Mouse (Mus musculus) E14TG2a.4 (cell line): ENCODE measurements at regions not wholly inside any gene's neighbourhood (a gene's known extent, or its start where the extent isn't known, plus 50 kb on each side); places are given as distances from the start of the nearest gene placed in this dataset.

Experiments
- H3K27me3 ChIP-seq: 2 replicates; pipeline ENCODE4 v1.6.1; 2014; ENCODE audit warnings: low read length, control low read depth; ENCODE audit not compliant: insufficient read depth
- H3K36me3 ChIP-seq: 2 replicates; pipeline ENCODE4 v1.6.1; 2014; ENCODE audit warnings: low read length, control low read depth; ENCODE audit not compliant: insufficient read depth
- H3K4me1 ChIP-seq: replicated peaks from 2 replicates; pipeline ENCODE4 v1.6.1; 2014; ENCODE audit warnings: low read depth, low read length, control low read depth
- H3K4me3 ChIP-seq: replicated peaks from 2 replicates; pipeline ENCODE4 v1.5.1; 2014; ENCODE audit warnings: mild to moderate bottlenecking, low read length
- H3K9me3 ChIP-seq: 2 replicates; pipeline ENCODE4 v1.6.1; 2014; ENCODE audit warnings: low read length, control low read depth
- CTCF ChIP-seq: conservative IDR thresholded peaks from 2 replicates; pipeline ENCODE4 v1.5.1; 2014; ENCODE audit warnings: low read length
- NANOG ChIP-seq: IDR thresholded peaks from 2 replicates; pipeline ENCODE4 v1.6.1; 2014; ENCODE audit warnings: borderline replicate concordance, low read length, mixed read lengths
- POU5F1 ChIP-seq: IDR thresholded peaks from 2 replicates; pipeline ENCODE4 v1.6.1; 2014; ENCODE audit warnings: low read length, borderline replicate concordance

DNA sequence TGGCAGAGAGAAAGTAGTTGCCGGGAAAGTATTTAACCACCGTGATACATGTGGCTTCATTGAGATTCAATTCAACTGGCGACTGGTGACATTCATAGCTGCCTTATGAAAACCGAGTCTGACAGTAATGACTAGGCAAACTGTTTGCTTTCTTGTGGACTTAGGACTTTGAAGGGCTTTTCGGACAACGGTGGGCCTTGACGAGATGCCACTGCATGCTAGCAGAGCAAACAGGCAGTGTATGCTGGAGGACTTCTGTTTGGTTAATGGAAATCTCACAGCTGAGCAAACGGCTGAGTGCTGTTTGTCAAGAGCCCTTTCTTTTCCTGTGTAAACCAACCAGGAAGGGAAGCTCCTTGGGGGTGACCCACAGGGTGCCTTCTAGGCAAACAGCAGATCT lies 213.7 kb upstream of the Tgfbr2 start:
- TF ChIP-seq CTCF = no peak
- no peak for TF ChIP-seq NANOG
- no peak for TF ChIP-seq POU5F1
- Histone ChIP-seq H3K36me3 (no peaks in the 10 kb centered on the region), H3K4me3 (no peak overlapping the region), H3K4me1 (peaks cover 6% of the 10 kb centered on the region), H3K9me3 (no peaks in the 10 kb centered on the region), H3K27me3 (0 out of 2 replicates have a peak, but pooled peaks cover 4% of the 10 kb centered on the region)

DNA sequence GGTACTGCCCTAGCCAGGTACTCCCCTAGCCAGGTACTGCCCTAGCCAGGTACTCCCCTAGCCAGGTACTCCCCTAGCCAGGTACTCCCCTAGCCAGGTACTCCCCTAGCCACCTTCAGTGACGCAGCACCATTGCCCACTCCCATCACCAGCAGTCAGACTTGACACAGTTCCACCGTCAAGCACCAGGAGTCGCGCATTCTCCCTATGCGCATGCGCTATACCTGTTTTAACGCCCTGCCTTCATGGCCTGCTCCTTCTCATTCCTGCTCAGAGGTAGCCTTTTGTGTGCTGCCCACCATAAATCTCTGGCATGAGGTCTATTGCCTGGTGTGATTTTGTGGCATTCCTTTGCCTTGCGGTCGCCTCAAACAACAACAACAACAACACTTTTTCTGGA lies 212.9 kb upstream of the Tgfbr2 start:
- H3K4me3 ChIP-seq = no peak overlapping the region

DNA sequence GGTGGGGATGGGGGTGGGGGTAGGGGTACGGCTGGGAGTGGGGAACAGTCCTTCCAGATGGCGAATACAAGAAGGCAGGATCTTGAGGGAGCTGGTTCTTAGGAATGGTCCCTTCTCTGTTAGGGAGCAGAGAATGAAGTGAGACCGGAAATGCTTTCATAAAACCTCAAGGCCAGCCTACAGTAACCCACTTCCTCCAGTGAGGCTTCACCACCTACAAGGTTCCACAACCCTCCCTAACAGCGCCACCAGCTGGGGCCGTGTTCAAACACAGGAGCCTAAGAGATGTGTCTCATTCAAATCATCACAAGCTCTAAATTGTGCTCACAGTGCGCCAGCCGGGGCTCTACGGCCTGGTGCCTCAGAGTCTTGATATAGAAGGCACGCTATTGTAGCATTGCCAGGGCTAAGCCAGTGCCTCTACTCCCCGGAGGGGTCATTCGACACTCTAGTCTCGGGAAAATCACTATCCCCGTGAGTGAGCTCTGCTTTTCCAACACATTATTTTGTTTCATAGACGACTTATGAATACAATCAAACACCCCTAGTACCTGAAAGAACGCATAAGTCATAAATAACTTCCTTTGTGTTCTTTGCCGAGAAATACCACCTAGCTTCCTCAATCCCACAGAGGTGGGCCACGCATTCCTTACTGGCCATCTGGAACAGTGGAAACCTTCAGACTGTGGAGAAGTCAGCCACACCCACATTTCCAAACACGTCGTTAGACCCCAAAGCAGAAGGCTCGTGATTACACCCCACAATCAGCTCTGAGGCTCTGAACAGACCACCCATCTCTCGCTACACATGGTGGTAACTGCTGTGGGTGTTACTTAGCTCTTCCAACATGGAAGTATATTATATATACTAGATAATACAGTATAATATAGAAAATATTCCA lies 209.3 kb upstream of the Tgfbr2 start:
- Histone ChIP-seq H3K9me3 (peaks cover 9% of the 10 kb centered on the region), H3K36me3 (no peaks in the 10 kb centered on the region), H3K4me1 (peaks cover 15% of the 10 kb centered on the region), H3K27me3 (peaks cover 6% of the 10 kb centered on the region; the same call in 1 of the 2 replicates), H3K4me3 (no peak overlapping the region)
- peak; percentile 18; the same call in 1 of the 2 replicates for TF ChIP-seq CTCF
- TF ChIP-seq POU5F1 = no peak

More for the DNA sequence above, 212.9 kb upstream of the Tgfbr2 start:
- TF ChIP-seq CTCF (no peak), NANOG (no peak), POU5F1 (no peak)
- Histone ChIP-seq H3K9me3 (no peaks in the 10 kb centered on the region), H3K36me3 (no peaks in the 10 kb centered on the region), H3K27me3 (0 out of 2 replicates have a peak, but pooled peaks cover 4% of the 10 kb centered on the region), H3K4me1 (peaks cover 15% of the 10 kb centered on the region)

DNA sequence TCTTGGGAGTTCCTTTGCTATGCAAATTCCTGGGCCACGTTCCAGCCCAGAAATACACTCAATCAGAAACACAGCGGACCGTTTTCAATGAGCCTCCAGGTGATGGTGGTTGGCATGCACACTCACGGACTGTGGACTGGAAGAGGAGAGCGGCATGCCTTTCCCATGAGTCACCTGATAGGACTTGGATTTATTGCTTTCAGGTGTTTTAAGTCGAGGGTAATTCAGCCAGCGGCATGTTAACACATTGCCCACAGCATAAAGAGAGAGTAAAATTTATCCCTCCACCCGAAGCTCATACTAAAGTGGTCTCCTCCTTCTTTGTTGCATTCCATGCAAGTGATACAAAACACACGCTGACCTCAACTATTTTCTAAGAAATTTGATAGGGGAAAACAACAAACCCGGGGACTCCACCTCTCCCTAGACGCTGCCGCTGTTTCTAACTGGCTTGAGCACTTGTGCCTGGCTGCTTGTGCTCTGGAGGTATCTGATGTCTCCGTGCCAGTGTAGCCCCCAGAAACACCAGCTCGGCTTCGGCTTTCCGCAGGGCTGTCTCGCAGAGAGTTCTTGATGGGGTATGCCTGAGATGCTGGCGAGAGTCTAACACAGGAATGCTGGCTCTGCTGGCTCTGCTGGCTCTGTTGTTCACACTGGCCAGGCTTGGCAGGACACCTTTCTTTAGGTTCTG lies 208.4 kb upstream of the Tgfbr2 start:
- Histone ChIP-seq H3K4me3 (no peak overlapping the region), H3K9me3 (peaks cover 12% of the 10 kb centered on the region), H3K4me1 (peaks cover 15% of the 10 kb centered on the region), H3K36me3 (no peaks in the 10 kb centered on the region), H3K27me3 (peaks cover 6% of the 10 kb centered on the region; the same call in 1 of the 2 replicates)
- no peak for TF ChIP-seq POU5F1
- no peak for TF ChIP-seq CTCF
- no peak for TF ChIP-seq NANOG

DNA sequence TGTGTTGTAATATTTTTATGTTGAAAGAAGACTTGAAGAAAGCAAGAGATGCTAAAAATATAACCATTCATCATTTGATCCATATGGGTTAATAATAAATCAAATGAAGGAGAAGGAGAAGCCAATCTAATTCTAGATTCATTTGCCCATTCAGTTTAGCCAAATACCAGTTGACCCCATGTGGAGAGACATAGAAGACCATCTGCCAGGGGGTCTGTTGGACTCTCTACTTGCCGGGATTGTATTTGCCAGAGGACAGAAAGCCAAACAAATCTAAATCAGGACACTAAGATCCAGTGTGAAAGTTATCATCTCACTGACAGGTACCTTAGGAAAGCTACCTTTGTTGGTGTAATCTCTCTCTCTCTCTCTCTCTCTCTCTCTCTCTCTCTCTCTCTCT lies 202.5 kb upstream of the Tgfbr2 start:
- no peaks in the 10 kb centered on the region for H3K36me3 ChIP-seq
- peaks cover 3% of the 10 kb centered on the region; the same call in 1 of the 2 replicates for H3K27me3 ChIP-seq
- no peak overlapping the region for H3K4me3 ChIP-seq
- TF ChIP-seq NANOG = no peak
- TF ChIP-seq POU5F1 = no peak
- H3K4me1 ChIP-seq = no peaks in the 10 kb centered on the region
- peaks cover 12% of the 10 kb centered on the region for H3K9me3 ChIP-seq

DNA sequence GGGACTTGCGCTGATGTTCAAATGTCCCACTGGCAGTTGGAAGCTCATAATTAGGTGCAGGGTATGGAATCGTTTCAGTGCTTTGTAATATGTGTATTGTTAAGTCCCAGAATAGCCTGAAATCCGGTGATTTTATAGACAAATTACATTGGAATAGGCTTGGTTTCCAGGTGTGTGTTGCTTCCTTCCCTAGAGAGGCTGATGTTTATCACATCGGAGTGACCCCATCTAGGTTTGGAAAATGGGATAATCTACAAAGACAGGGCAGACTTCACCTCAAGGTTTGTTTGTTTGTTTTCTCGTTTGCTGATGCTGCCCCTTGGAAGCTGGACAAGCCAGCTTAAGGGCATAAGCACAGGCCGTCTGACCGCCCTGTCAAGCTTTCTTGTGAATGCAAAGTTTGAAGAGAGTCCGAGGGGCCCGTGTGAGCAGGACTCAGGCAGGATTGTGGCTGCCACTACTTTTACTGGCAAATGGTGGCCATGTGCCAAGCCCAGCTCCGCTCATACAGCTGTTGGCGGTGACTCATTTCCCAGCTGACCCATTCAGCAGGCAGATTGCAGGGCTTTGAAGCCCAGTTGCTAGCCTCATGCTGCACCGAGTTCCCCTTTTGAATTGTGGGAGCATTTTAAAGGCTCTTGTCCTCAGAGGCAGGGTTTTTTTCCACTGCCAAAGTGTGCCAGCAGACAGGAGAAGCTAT lies 200.6 kb upstream of the Tgfbr2 start:
- peaks cover 12% of the 10 kb centered on the region for H3K9me3 ChIP-seq
- H3K36me3 ChIP-seq = no peaks in the 10 kb centered on the region
- no peaks in the 10 kb centered on the region for H3K4me1 ChIP-seq
- TF ChIP-seq CTCF (no peak), NANOG (no peak), POU5F1 (no peak)
- H3K27me3 ChIP-seq = no peaks in the 10 kb centered on the region
- no peak overlapping the region for H3K4me3 ChIP-seq

DNA sequence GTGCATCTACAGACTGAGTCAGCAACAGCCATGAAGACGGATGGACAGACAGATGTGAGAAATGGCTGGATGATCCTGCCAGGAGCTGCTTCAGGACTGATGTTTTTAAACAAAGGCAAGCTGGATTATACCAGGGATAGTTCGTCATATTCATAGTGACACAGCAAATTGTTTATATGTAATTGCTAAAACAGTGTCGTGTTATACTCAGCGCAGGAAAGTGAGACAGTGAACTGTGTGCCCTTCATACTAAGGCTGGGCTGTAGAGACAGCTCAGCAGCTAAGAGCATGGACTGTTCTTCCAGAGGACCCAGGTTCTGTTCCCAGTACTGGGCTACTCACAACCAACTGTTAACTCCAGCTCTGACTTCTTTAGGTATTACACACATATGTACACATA lies 199.2 kb upstream of the Tgfbr2 start:
- H3K4me3 ChIP-seq = no peak overlapping the region
- TF ChIP-seq NANOG (no peak), CTCF (no peak), POU5F1 (no peak)
- H3K9me3 ChIP-seq = peaks cover 1% of the 10 kb centered on the region

DNA sequence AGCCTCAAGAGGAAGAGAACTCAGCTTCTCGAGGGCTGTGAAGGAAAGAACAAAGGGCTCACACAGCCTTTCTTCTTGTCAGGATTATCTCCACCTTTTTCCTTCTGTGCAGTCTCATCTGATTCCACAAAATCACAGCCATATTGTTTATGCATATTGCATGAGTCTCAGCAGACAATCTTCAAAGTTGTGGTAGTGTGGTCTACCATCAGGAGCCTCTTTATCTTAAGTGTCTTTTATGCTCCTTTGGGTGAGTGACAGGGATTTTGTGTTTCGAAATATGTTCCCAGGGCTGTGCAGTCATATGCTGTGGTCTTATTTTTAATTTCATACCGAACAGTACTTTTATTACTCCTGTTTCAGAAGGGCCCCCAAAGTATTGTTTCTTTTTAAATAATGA lies 198.2 kb upstream of the Tgfbr2 start:
- no peaks in the 10 kb centered on the region for H3K9me3 ChIP-seq
- TF ChIP-seq POU5F1 = no peak
- no peak for TF ChIP-seq NANOG
- no peak for TF ChIP-seq CTCF
- H3K36me3 ChIP-seq = no peaks in the 10 kb centered on the region
- H3K27me3 ChIP-seq = no peaks in the 10 kb centered on the region
- no peak overlapping the region for H3K4me3 ChIP-seq
- no peaks in the 10 kb centered on the region for H3K4me1 ChIP-seq

More for the DNA sequence above, 199.2 kb upstream of the Tgfbr2 start:
- H3K36me3 ChIP-seq = no peaks in the 10 kb centered on the region
- H3K27me3 ChIP-seq = no peaks in the 10 kb centered on the region
- H3K4me1 ChIP-seq = no peaks in the 10 kb centered on the region
